ENCODE assay signal across 8 mouse cellular contexts in genomic region chr6:88490629-88491354, GRCm38 (mm10). TPM values are rescaled to one million over a fixed set of nuclear protein-coding genes. Genes with fewer than 3 reads are reported as not detected.
DNase-seq lines count a peak whose midpoint lies in the region.

No protein-coding gene starts in this region.

- DNase-seq in adrenal gland, postnatal 10 days, result peak; percentile 64
- no peak for DNase-seq in adrenal gland, adult 8-10 months
- peak; percentile 21 for DNase-seq in left cerebral cortex, adult 11 months (ENCODE audit: low spot score)
- DNase-seq in left cerebral cortex, adult 8-10 months (ENCODE audit: low spot score in 2 of 2), result no peak
- peak; percentile 98 for DNase-seq in cerebellum, postnatal 10 days
- peak; percentile 50 to 70 for DNase-seq in layer of hippocampus, adult 18-20 months (ENCODE audit: low spot score in 2 of 2)
- DNase-seq in thymus, postnatal 4 days, result no peak
- DNase-seq in testis, postnatal 14 days (ENCODE audit: low spot score), result no peak

RNA-seq across cellular contexts. Expression of gene Ruvbl1, which starts 25.6 kb away (rescaled TPM):
- 10 to 100 TPM; 31.4 to 34.8 TPM for total RNA-seq in adrenal gland, postnatal 10 days (2021)
- 10 to 100 TPM; 32.4 to 39.5 (median 35.0) TPM for total RNA-seq in adrenal gland, adult 8-10 months (2022)
- 10 to 100 TPM; 36.1 to 41.9 (median 40.9) TPM for total RNA-seq in left cerebral cortex, adult 8-10 months (2022)
- total RNA-seq in layer of hippocampus, adult 18-20 months (2021), result 10 to 100 TPM; 38.7 to 43.7 TPM

RNA-seq across cellular contexts. Expression of gene Sec61a1, which starts 27.9 kb away (rescaled TPM):
- 100 to 1,000 TPM; 150 to 180 TPM for total RNA-seq in adrenal gland, postnatal 10 days (2021)
- total RNA-seq in adrenal gland, adult 8-10 months (2022), result 100 to 1,000 TPM; 178 to 239 (median 230) TPM
- total RNA-seq in left cerebral cortex, adult 8-10 months (2022), result 10 to 100 TPM; 67.9 to 83.1 (median 72.2) TPM
- 10 to 100 TPM; 79.5 to 80.1 TPM for total RNA-seq in layer of hippocampus, adult 18-20 months (2021)

RNA-seq across cellular contexts. Expression of gene Eefsec, which starts 44.5 kb away (rescaled TPM):
- 10 to 100 TPM; 14.8 to 18.0 TPM for total RNA-seq in adrenal gland, postnatal 10 days (2021)
- total RNA-seq in adrenal gland, adult 8-10 months (2022), result 10 to 100 TPM; 17.7 to 22.6 (median 19.1) TPM
- total RNA-seq in left cerebral cortex, adult 8-10 months (2022), result 10 to 100 TPM; 19.5 to 24.6 (median 23.4) TPM
- 10 to 100 TPM; 21.9 to 24.7 TPM for total RNA-seq in layer of hippocampus, adult 18-20 months (2021)

Comparison
In these comparisons a context has a peak if more than half of its experiments do, and no peak if none do; other contexts are left out.
1. DNase-seq: peak in adrenal gland, postnatal 10 days (single experiment), left cerebral cortex, adult 11 months (single experiment), cerebellum, postnatal 10 days (2 of 2) and layer of hippocampus, adult 18-20 months (2 of 2); none in adrenal gland, adult 8-10 months (single experiment), left cerebral cortex, adult 8-10 months (0 of 2), thymus, postnatal 4 days (single experiment) and testis, postnatal 14 days (single experiment).